Mouse (Mus musculus) heart, adult 18-20 months (tissue): Measurements from ENCODE around the gene Cfap97d1. TPM values are rescaled to one million over a fixed set of nuclear protein-coding genes. Genes with fewer than 3 reads are reported as not detected.

Experiments
- DNase-seq, 2 experiments: peaks; one replicate each; pipeline ENCODE4 v3.0.0; 2021 to 2022; ENCODE audit warnings: mixed read lengths in 1 of 2
- total RNA-seq, 2 experiments: library from RNA; stranded (reverse); gene quantifications; 2 replicates each; pipeline ENCODE4 v1.2.3; 2021

The Cfap97d1 gene
- total RNA-seq, 2 experiments from 2014 or later = not detected

GRCm38 (mm10) chr11:102035456-102035960 is 51.4 kb downstream of the Cfap97d1 start:
- DNase-seq = no peak

DNA sequence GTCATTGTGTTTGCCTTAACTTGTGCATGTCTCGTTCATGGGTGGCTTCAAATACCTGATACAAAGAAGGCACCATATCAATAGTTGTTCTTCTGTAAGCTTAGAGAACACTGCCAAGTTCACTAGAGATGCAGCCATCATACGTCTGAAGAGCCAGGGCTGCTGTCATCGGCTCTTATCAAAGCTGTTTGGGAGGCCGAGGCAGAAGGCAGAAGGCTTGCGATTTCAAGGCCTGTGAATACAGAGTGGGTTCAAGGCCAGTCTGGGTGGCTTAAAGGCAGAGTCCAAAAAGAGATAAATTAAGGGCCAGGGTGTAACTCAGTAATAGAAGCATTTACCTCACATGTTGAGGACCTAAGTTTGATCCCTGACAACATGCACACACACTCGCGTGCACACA is 52.3 kb downstream of the Cfap97d1 start:
- no peak for DNase-seq

GRCm38 (mm10) chr11:102037789-102038188 is 53.7 kb downstream of the Cfap97d1 start:
- DNase-seq = no peak

GRCm38 (mm10) chr11:102039487-102040137 is 55.5 kb downstream of the Cfap97d1 start:
- peak; percentile 40 to 47 for DNase-seq

DNA sequence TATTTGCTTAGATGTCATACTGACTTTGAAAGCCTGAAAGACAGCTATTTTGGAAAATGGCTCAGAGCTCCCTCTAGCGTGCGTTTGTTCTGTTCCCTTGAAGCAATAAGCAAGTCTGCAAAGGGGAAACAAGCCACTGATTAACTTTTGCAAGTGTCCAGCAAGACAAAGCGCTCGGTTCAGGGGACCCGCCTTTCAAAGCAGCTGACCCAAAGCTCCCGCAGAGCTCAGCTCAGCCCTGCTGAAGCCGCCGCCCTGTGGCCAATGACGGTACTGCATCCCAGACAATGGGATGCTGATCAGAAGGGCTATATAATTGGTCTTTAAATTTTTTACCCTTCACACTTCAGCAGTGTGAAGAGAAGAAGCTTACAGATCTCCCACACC is 56.1 kb downstream of the Cfap97d1 start:
- DNase-seq = peak; percentile 94 to 96

GRCm38 (mm10) chr11:102040646-102041045 is 56.6 kb downstream of the Cfap97d1 start:
- DNase-seq = no peak

DNA sequence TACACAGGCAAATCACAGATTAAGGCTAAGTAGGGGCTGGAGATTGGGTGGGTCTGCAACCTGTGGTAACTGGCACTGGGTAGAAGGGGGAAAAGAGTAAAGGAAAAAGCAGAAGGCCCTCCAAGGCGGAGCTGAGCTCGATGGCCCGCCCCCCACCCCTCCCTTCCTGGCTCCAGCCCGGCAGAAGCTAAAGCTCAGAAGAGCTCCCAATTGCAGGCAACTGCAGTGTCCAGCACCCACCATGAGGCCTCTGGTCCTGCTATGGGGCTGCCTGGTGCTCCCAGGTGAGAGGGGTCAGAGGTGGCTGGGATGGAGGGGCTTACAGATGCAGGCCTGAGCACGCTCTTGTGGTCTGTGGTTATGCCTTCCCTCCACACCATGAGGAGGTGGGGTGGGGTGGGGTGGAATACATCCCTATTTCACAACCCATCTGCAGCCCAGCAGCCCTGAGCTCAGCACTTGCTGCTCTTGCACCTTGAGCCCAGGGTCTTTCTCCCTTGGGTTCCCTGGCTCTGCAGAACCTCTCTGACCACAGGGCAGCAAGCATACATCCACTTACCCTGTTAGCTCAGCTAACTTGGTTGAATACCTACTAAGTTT is 57.4 kb downstream of the Cfap97d1 start, which contains the start of gene Cd300lg:
Gene Cd300lg (plus strand): TSS at position 160 of the 600 bp plus-strand sequence.
- DNase-seq = peak; percentile 54 to 56

Other genes with a start within 250 kb of the Cfap97d1 start
- gene Etv4, start 198.9 kb upstream of the Cfap97d1 start, total RNA-seq = under 1 TPM; 0.21 to 0.32 TPM
- 1 to 10 TPM; 4.3 to 6.5 TPM for gene Meox1, start 89.9 kb upstream of the Cfap97d1 start, total RNA-seq
- 1 to 10 TPM; 1.9 to 2.0 TPM for gene Sost, start 17.3 kb upstream of the Cfap97d1 start, total RNA-seq
- gene Dusp3, start 2.7 kb downstream of the Cfap97d1 start, total RNA-seq = 100 to 1,000 TPM; 107 to 117 TPM
- 1 to 10 TPM; 1.4 to 1.5 TPM for gene Mpp3, start 44.2 kb downstream of the Cfap97d1 start, total RNA-seq
- gene Cd300lg, start 57.2 kb downstream of the Cfap97d1 start, total RNA-seq = 10 to 100 TPM; 49.0 to 52.9 TPM
- gene Mpp2, start 104.2 kb downstream of the Cfap97d1 start, total RNA-seq = 1 to 10 TPM; 1.5 to 3.1 TPM
- not detected for gene Ppy, start 117.0 kb downstream of the Cfap97d1 start, total RNA-seq
- gene Pyy, start 123.6 kb downstream of the Cfap97d1 start, total RNA-seq = not detected
- under 1 TPM in 1 of 2 experiments, not detected in 1; 0.13 TPM for gene Nags, start 161.2 kb downstream of the Cfap97d1 start, total RNA-seq
- 10 to 100 TPM; 14.1 to 14.9 TPM for gene Tmem101, start 172.1 kb downstream of the Cfap97d1 start, total RNA-seq
- gene Lsm12, start 201.0 kb downstream of the Cfap97d1 start, total RNA-seq = 10 to 100 TPM; 45.5 to 50.6 TPM
- gene G6pc3, start 205.3 kb downstream of the Cfap97d1 start, total RNA-seq = 10 to 100 TPM; 54.5 to 56.6 TPM
- gene Hdac5, start 245.9 kb downstream of the Cfap97d1 start, total RNA-seq = 100 to 1,000 TPM; 115 to 117 TPM